Mouse (Mus musculus) CH12.LX (cell line): Measurements from ENCODE around the gene Clmp. TPM values are rescaled to one million over a fixed set of nuclear protein-coding genes. Genes with fewer than 3 reads are reported as not detected.

ENCODE experiments used
- DNase-seq: peaks from one replicate; pipeline ENCODE4 v3.0.0-alpha.2; 2013; ENCODE audit errors: extremely low read depth
- H3K27ac ChIP-seq: 2 replicates; pipeline ENCODE4 v1.5.1; 2012; ENCODE audit warnings: low read depth, mild to moderate bottlenecking, control low read depth, moderate library complexity; ENCODE audit not compliant: insufficient read depth
- H3K27me3 ChIP-seq: replicated peaks from 2 replicates; pipeline ENCODE3; 2012; ENCODE audit warnings: inconsistent platforms
- H3K36me3 ChIP-seq, 2 experiments: replicated peaks in 1 of 2; 2 replicates each; pipeline versions ENCODE3 to v1.6.1; 2012; ENCODE audit warnings: inconsistent platforms in 1 of 2, low read length in 1 of 2, mild to moderate bottlenecking in 1 of 2, mixed read lengths in 1 of 2, moderate library complexity in 1 of 2; ENCODE audit not compliant: control insufficient read depth in 1 of 2, insufficient read depth in 1 of 2
- H3K4me1 ChIP-seq, 2 experiments: 2 replicates each; pipeline ENCODE4 v1.6.1; 2012; ENCODE audit warnings: inconsistent platforms in 1 of 2, moderate library complexity in 1 of 2; ENCODE audit not compliant: insufficient read depth in 2 of 2, control insufficient read depth in 1 of 2
- H3K4me2 ChIP-seq: 2 replicates; pipeline ENCODE4 v1.6.1; 2012; ENCODE audit warnings: low read depth, mild to moderate bottlenecking, control low read depth; ENCODE audit not compliant: poor library complexity, insufficient read depth, severe bottlenecking
- H3K4me3 ChIP-seq, 3 experiments: fragments of 150-350 bp in 1 of 3; sonication (generic) in 1 of 3; replicated peaks in 1 of 3; 2 replicates each; pipeline versions ENCODE3 to v1.5.1; 2011 to 2012; ENCODE audit warnings: low read depth in 2 of 3, low read length in 2 of 3, mild to moderate bottlenecking in 2 of 3, moderate library complexity in 2 of 3, control low read depth in 1 of 3, improper control_type of control experiment in 1 of 3, inconsistent platforms in 1 of 3, mixed read lengths in 1 of 3; ENCODE audit not compliant: poor library complexity in 1 of 3
- H3K79me2 ChIP-seq: replicated peaks from 2 replicates; pipeline ENCODE4 v1.6.1; 2012; ENCODE audit warnings: mild to moderate bottlenecking, moderate library complexity; ENCODE audit not compliant: control insufficient read depth, poor library complexity, insufficient read depth, severe bottlenecking; ENCODE audit errors: extremely low read depth
- H3K9ac ChIP-seq: 2 replicates; pipeline ENCODE4 v1.6.1; 2012; ENCODE audit warnings: low read depth, mild to moderate bottlenecking, control low read depth, moderate library complexity; ENCODE audit not compliant: insufficient read depth
- H3K9me3 ChIP-seq: replicated peaks from 2 replicates; pipeline ENCODE3; 2012; ENCODE audit warnings: low read length, inconsistent platforms, mixed read lengths
- CTCF ChIP-seq, 2 experiments: IDR thresholded peaks in 1 of 2; conservative IDR thresholded peaks in 1 of 2; 2 replicates each; pipeline ENCODE4 v1.5.1; 2011 to 2012; ENCODE audit warnings: low read depth in 2 of 2, low read length in 2 of 2, improper control_type of control experiment in 1 of 2, inconsistent platforms in 1 of 2, mild to moderate bottlenecking in 1 of 2, moderate library complexity in 1 of 2
- E2F4 ChIP-seq: IDR thresholded peaks from 2 replicates; pipeline ENCODE4 v1.6.1; 2011; ENCODE audit warnings: low read depth, low read length, improper control_type of control experiment; ENCODE audit not compliant: insufficient replicate concordance
- ETS1 ChIP-seq: conservative IDR thresholded peaks from 2 replicates; pipeline ENCODE4 v1.6.1; 2012; ENCODE audit warnings: low read depth, mild to moderate bottlenecking, inconsistent platforms, low read length, improper control_type of control experiment, moderate library complexity
- IRF4 ChIP-seq: IDR thresholded peaks from 2 replicates; pipeline ENCODE4 v1.6.1; 2014; ENCODE audit warnings: low read depth, mild to moderate bottlenecking, inconsistent platforms, low read length, improper control_type of control experiment
- KAT2A ChIP-seq: IDR thresholded peaks from 2 replicates; pipeline ENCODE4 v1.6.1; 2012; ENCODE audit warnings: low read length, improper control_type of control experiment, inconsistent platforms; ENCODE audit not compliant: insufficient replicate concordance
- MAFK ChIP-seq: IDR thresholded peaks from 2 replicates; pipeline ENCODE4 v1.6.1; 2011; ENCODE audit warnings: low read length, improper control_type of control experiment; ENCODE audit not compliant: insufficient replicate concordance
- MAX ChIP-seq: IDR thresholded peaks from 2 replicates; pipeline ENCODE4 v1.6.1; 2011; ENCODE audit warnings: low read length, improper control_type of control experiment
- MXI1 ChIP-seq: IDR thresholded peaks from 2 replicates; pipeline ENCODE4 v1.6.1; 2011; ENCODE audit warnings: mild to moderate bottlenecking, low read depth, low read length, improper control_type of control experiment
- RAD21 ChIP-seq: IDR thresholded peaks from 2 replicates; pipeline ENCODE4 v1.6.1; 2011; ENCODE audit warnings: low read depth, mild to moderate bottlenecking, low read length, improper control_type of control experiment, moderate library complexity
- RCOR1 ChIP-seq: conservative IDR thresholded peaks from 2 replicates; pipeline ENCODE4 v1.6.1; 2012; ENCODE audit warnings: low read depth, mild to moderate bottlenecking, inconsistent platforms, low read length, improper control_type of control experiment
- SIN3A ChIP-seq: IDR thresholded peaks from 2 replicates; pipeline ENCODE4 v1.6.1; 2012; ENCODE audit warnings: low read length, improper control_type of control experiment, inconsistent platforms
- TBP ChIP-seq: conservative IDR thresholded peaks from 2 replicates; pipeline ENCODE4 v1.6.1; 2011; ENCODE audit warnings: low read depth, low read length, improper control_type of control experiment
- USF1 ChIP-seq: IDR thresholded peaks from 2 replicates; pipeline ENCODE4 v1.6.1; 2014; ENCODE audit warnings: low read depth, mild to moderate bottlenecking, inconsistent platforms, low read length, improper control_type of control experiment
- USF2 ChIP-seq: conservative IDR thresholded peaks from 2 replicates; pipeline ENCODE4 v1.6.1; 2011; ENCODE audit warnings: low read depth, low read length, improper control_type of control experiment
- ZKSCAN1 ChIP-seq: IDR thresholded peaks from 2 replicates; pipeline ENCODE4 v1.6.1; 2012; ENCODE audit warnings: low read depth, inconsistent platforms, low read length, improper control_type of control experiment, borderline replicate concordance
- ZNF384 ChIP-seq: IDR thresholded peaks from 2 replicates; pipeline ENCODE4 v1.6.1; 2012; ENCODE audit warnings: low read depth, low read length, improper control_type of control experiment, inconsistent platforms
- dilution Hi-C: fragments of 300-500 bp; cut with MboI; formaldehyde crosslinking; loops from 2 replicates; pipeline ENCODE4 v1.14.3; 2020; ENCODE audit warnings: low sequenced_read_pairs; ENCODE audit not compliant: extremely low pct_unique_long_range_greater_than_20kb, extremely low pct_ligation_motif_present
- in situ Hi-C: fragments of 300-500 bp; cut with MboI; formaldehyde crosslinking; loops from 3 replicates; pipeline ENCODE4 v1.14.3; 2019; ENCODE audit warnings: low sequenced_read_pairs, low pct_ligation_motif_present, low pct_unique_long_range_greater_than_20kb, mixed read lengths
- polyA plus RNA-seq: library from polyadenylated mRNA; unstranded; fragments of >175 nt; gene quantifications from 2 replicates; pipeline ENCODE4 v1.2.1, GENCODE M21; 2012; ENCODE audit warnings: low read depth; ENCODE audit not compliant: insufficient read length
- total RNA-seq, 2 experiments: library from RNA; depleted of rRNA; stranded (reverse); fragments of 300-350 nt in 1 of 2; fragments of >200 nt in 1 of 2; gene quantifications; 2 replicates each; pipeline ENCODE4 v1.2.3; 2012 to 2014

The Clmp gene
- total and polyA plus RNA-seq, 3 experiments: not detected

GRCm38 (mm10) chr9:40693768-40694167 lies 8.0 kb downstream of the Clmp start:
- no peak for DNase-seq
- in situ Hi-C loops (no loop called here), dilution Hi-C loops (no loop called here)
- no peak overlapping the region for H3K4me3 ChIP-seq
- H3K4me2 ChIP-seq: no peak overlapping the region
- H3K79me2 ChIP-seq: no peaks in the 10 kb centered on the region
- no peaks in the 10 kb centered on the region for H3K36me3 ChIP-seq
- no peak overlapping the region for H3K27ac ChIP-seq
- no peaks in the 10 kb centered on the region for H3K9me3 ChIP-seq
- peaks cover 14% of the 10 kb centered on the region for H3K27me3 ChIP-seq
- H3K4me1 ChIP-seq: peaks cover 0 to 19% of the 10 kb centered on the region in 2 experiments; a peak in 2 of 4 replicates
- no peak overlapping the region for H3K9ac ChIP-seq
- no peak for TF ChIP-seq RAD21
- TF ChIP-seq MAFK: no peak
- no peak for TF ChIP-seq TBP
- no peak for TF ChIP-seq CTCF (conservative IDR thresholded peaks at IDR 0.05 in 1 of 2, IDR thresholded peaks at IDR 0.05 in 1 of 2; ENCODE audit: low read depth in 2 of 2, low read length in 2 of 2)
- TF ChIP-seq MXI1: no peak
- TF ChIP-seq IRF4: no peak
- no peak for TF ChIP-seq ZNF384
- TF ChIP-seq ETS1: no peak
- no peak for TF ChIP-seq USF1
- no peak for TF ChIP-seq MAX

GRCm38 (mm10) chr9:40694284-40694683 lies 8.5 kb downstream of the Clmp start:
- dilution Hi-C loops: no loop called here
- Histone ChIP-seq H3K79me2 (no peaks in the 10 kb centered on the region), H3K4me2 (no peak overlapping the region), H3K4me3 (no peak overlapping the region), H3K27ac (no peak overlapping the region), H3K27me3 (peaks cover 14% of the 10 kb centered on the region), H3K36me3 (no peaks in the 10 kb centered on the region), H3K9me3 (no peaks in the 10 kb centered on the region), H3K4me1 (peaks cover 0 to 19% of the 10 kb centered on the region in 2 experiments; a peak in 2 of 4 replicates), H3K9ac (no peak overlapping the region)
- no peak for DNase-seq
- TF ChIP-seq ZKSCAN1 (no peak), USF1 (no peak), IRF4 (no peak), E2F4 (no peak), USF2 (no peak), CTCF (conservative IDR thresholded peaks at IDR 0.05 in 1 of 2, IDR thresholded peaks at IDR 0.05 in 1 of 2; ENCODE audit: low read depth in 2 of 2, low read length in 2 of 2) (no peak), MAX (no peak), ZNF384 (no peak), RCOR1 (no peak), SIN3A (no peak), KAT2A (no peak)
- in situ Hi-C loops: no loop called here
